Mouse (Mus musculus): ENCODE results near the gene Zdhhc18.

DNA sequence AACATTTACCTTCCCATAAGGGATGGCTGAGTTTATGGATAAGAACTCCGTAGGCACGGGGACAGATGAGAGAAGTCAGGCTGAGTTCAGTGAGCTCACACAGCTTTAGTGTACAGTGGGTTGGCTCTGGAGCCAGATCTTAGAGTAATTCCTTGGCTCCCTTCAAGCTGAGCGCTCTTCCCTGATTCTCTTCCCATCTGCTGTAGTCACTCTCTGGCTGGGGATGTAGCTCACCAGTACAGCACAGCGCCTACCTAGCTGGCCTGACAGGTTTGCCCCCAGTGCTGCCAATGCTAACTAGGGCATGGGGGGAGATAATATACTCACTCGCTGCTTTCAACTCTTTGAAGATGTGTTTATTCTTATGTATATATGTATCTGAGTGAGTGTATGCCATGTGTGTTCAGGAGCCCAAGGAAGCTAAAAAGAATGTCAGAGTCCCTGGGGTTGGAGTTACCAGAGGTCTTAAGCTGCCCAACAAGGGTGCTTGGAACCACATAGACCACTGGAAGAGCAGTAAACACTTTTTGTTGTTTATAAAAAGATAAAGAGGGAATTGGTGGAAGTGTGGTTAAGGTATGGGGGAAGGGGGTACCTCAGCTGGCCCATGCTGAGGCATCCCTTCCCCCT, 8.0 kb upstream of the Zdhhc18 start:
- TF ChIP-seq CTCF (conservative IDR thresholded peaks at IDR 0.05; ENCODE audit: insufficient read depth, insufficient read length, low read depth, low read length): no peak
- no peak for TF ChIP-seq POLR2A (IDR thresholded peaks at IDR 0.05; ENCODE audit: low read depth, low read length)

Measured in kidney, adult 2 months (tissue).